Mouse (Mus musculus) neural tube, embryonic 11.5 days (tissue): ENCODE measurements around the gene 1700030K09Rik. TPM values are rescaled to one million over a fixed set of nuclear protein-coding genes. Genes with fewer than 3 reads are reported as not detected.

ENCODE experiments used
- ATAC-seq: fragments of 200-750 bp; cut with Nextera tagmentation; 2 replicates; pipeline ENCODE4 v1.8.0; 2017; ENCODE audit warnings: moderate number of reproducible peaks, mild to moderate bottlenecking, moderate TSS enrichment, moderate library complexity; ENCODE audit not compliant: insufficient read depth, low FRiP score, low TSS enrichment
- DNase-seq: peaks from one replicate; pipeline ENCODE4 v3.0.0-alpha.2; 2015; ENCODE audit warnings: low spot score
- H3K27ac ChIP-seq: fragments of 300-500 bp; sonication (generic); 2 replicates; pipeline ENCODE4 v1.5.1; 2014; ENCODE audit warnings: low read depth, mild to moderate bottlenecking, low read length
- H3K27me3 ChIP-seq: fragments of 300-500 bp; sonication (generic); 2 replicates; pipeline ENCODE4 v1.6.1; 2014; ENCODE audit warnings: mild to moderate bottlenecking, low read length, mixed read lengths; ENCODE audit not compliant: control insufficient read depth, insufficient read depth
- H3K36me3 ChIP-seq: fragments of 300-500 bp; sonication (generic); 2 replicates; pipeline ENCODE4 v1.6.1; 2014; ENCODE audit warnings: mild to moderate bottlenecking, low read length, moderate library complexity, mixed read lengths; ENCODE audit not compliant: control insufficient read depth, insufficient read depth
- H3K4me1 ChIP-seq: fragments of 300-500 bp; sonication (generic); 2 replicates; pipeline ENCODE4 v1.6.1; 2014; ENCODE audit warnings: low read length, mixed read lengths; ENCODE audit not compliant: control insufficient read depth, insufficient read depth
- H3K4me2 ChIP-seq: fragments of 300-500 bp; sonication (generic); 2 replicates; pipeline ENCODE4 v1.6.1; 2014; ENCODE audit warnings: low read depth, mild to moderate bottlenecking, moderate library complexity
- H3K4me3 ChIP-seq: fragments of 300-500 bp; sonication (generic); 2 replicates; pipeline ENCODE4 v1.5.1; 2014; ENCODE audit warnings: low read depth, low read length
- H3K9ac ChIP-seq: fragments of 300-500 bp; sonication (generic); 2 replicates; pipeline ENCODE4 v1.6.1; 2014; ENCODE audit warnings: mild to moderate bottlenecking, low read length
- H3K9me3 ChIP-seq: fragments of 300-500 bp; sonication (generic); 2 replicates; pipeline ENCODE4 v1.6.1; 2016; ENCODE audit warnings: low read length; ENCODE audit not compliant: control insufficient read depth
- WGBS: fragments of 180-500 bp; shearing (Covaris S2); extraction: QIAGEN DNeasy Blood & Tissue Kit; methylation state at CpG from one replicate; pipeline ENCODE4 v1.1.7; 2014; 5-methylcytosine and 5-hydroxymethylcytosine counted together
- polyA plus RNA-seq: library from polyadenylated mRNA; unstranded; fragments of >200 nt; fragmentation: Nextera tagmentation; extraction: Ambion mirVana; gene quantifications from 2 replicates; pipeline ENCODE4 v1.2.1, GENCODE M21; 2014

The 1700030K09Rik gene
- 13.3 and 15.4 TPM in 2 replicates for polyA plus RNA-seq

DNA sequence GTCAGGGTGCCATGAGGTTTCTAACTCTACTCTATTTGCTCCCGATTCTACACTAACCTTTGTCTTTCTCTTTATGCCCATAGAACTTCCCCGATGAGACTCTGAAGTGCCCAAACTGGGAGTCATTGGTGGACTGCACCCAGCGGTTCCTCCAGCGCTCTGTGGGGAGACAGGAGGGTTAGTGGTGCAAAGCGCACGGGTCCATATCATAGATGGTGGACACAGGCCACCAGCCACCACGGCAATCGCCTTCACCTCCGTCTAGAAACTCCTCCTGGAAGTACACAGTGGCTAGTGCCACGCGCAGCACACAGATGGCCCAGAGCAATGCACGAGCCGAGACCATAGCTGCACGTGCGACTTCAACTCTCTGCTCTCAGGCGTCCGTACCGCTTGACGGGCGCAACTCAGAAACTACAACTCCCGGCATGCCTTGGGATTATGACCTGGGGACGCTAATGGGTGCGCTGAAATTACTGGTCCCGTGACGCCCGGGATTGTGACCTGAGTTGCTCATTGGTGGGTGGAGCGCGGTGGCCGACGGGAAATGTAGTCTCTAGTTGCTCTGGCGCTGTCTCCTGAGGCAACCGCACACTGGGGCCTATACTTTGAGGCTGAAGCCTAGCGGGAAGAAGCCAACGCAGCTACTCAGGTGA, at the start of gene 1700030K09Rik, which contains the start of gene Calr3:
1700030K09Rik (plus strand) TSS at position 543 of the 656 bp plus-strand sequence.
Calr3 (minus strand) TSS at position 533 of the 656 bp plus-strand sequence.
- H3K27me3 ChIP-seq: no peaks in the 10 kb centered on the region
- WGBS: 7% methylated on average over 34 of the region's 34 CpGs
- no peak within 1 kb of the TSS for H3K27ac ChIP-seq
- H3K4me1 ChIP-seq: no peaks in the 10 kb centered on the region
- H3K4me3 ChIP-seq: peak within 1 kb of the TSS; percentile 38
- H3K36me3 ChIP-seq: peaks cover 2% of the 10 kb centered on the region; the same call in 1 of the 2 replicates
- peak; percentile 99 for ATAC-seq
- peak within 1 kb of the TSS; percentile 71 for H3K9ac ChIP-seq
- H3K4me2 ChIP-seq: peak within 1 kb of the TSS; percentile 63
- H3K9me3 ChIP-seq: no peaks in the 10 kb centered on the region
- peak; percentile 97 for DNase-seq

DNA sequence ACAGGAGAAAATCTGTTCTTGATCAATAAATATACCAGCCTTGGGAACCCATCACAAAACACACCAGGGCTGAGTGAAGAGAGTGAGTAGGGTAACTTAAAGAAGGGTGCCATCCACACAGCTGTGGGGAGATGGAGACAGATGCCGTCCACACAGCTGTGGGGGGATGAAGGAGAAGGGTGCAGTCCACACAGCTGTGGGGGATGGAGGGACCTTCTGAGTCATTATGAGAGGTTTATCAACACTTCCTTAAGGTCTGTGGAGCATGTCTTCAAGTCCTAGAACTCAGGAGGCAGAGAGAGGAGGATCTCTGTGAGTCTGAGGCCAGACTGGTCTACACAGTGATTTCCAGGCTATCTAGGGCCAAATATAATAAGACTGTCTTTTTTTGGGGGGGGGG, 42.3 kb upstream of the 1700030K09Rik start:
- H3K4me3 ChIP-seq: no peak overlapping the region
- no peaks in the 10 kb centered on the region for H3K27me3 ChIP-seq
- 0 out of 2 replicates have a peak, but pooled peaks cover 5% of the 10 kb centered on the region for H3K4me1 ChIP-seq
- H3K9me3 ChIP-seq: no peaks in the 10 kb centered on the region
- no peak for ATAC-seq
- no peak overlapping the region for H3K4me2 ChIP-seq
- H3K36me3 ChIP-seq: peaks cover 4% of the 10 kb centered on the region
- no peak overlapping the region for H3K27ac ChIP-seq
- H3K9ac ChIP-seq: no peak overlapping the region
- no peak for DNase-seq
- WGBS: 89% methylated on average over 1 of the region's 1 CpGs

GRCm38 (mm10) chr8:72402981-72403380, 40.7 kb upstream of the 1700030K09Rik start:
- Histone ChIP-seq H3K36me3 (peaks cover 4% of the 10 kb centered on the region), H3K9me3 (no peaks in the 10 kb centered on the region), H3K9ac (no peak overlapping the region), H3K27me3 (no peaks in the 10 kb centered on the region), H3K4me3 (no peak overlapping the region), H3K4me2 (no peak overlapping the region), H3K4me1 (0 out of 2 replicates have a peak, but pooled peaks cover 5% of the 10 kb centered on the region), H3K27ac (no peak overlapping the region)
- 95% methylated on average over 3 of the region's 3 CpGs for WGBS
- ATAC-seq (no peak), DNase-seq (no peak)

- Histone ChIP-seq H3K4me1 (no peaks in the 10 kb centered on the region), H3K36me3 (peaks cover 3% of the 10 kb centered on the region; the same call in 1 of the 2 replicates), H3K4me3 (no peak overlapping the region), H3K27ac (no peak overlapping the region), H3K9me3 (no peaks in the 10 kb centered on the region), H3K4me2 (no peak overlapping the region), H3K27me3 (no peaks in the 10 kb centered on the region), H3K9ac (no peak overlapping the region)
- 90% methylated on average over 1 of the region's 1 CpGs for WGBS
- no peak for ATAC-seq
- no peak for DNase-seq
Observed at GRCm38 (mm10) chr8:72407878-72408277, 35.8 kb upstream of the 1700030K09Rik start.

DNA sequence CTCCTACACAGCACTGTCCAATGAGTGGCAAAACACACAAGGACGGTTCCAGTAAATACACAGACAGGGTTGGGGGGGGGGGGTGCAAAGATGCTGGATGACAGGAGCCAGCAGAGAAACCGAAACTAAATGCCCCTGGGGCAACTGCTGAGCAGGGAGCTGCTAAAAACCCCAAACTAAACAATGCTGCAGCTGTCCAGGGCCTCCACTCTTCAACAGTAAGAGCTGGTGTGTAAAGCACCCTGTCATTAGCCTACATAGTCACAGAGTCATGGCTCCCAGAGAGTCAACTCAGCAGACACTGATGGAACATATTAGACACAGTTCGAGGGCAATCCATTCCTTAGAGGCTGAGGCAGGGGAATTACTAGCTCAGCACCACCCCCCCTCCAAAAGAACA, 34.2 kb upstream of the 1700030K09Rik start:
- H3K4me3 ChIP-seq: no peak overlapping the region
- ATAC-seq: no peak
- 66% methylated on average over 3 of the region's 3 CpGs for WGBS

GRCm38 (mm10) chr8:72413839-72414238, 29.8 kb upstream of the 1700030K09Rik start:
- no peaks in the 10 kb centered on the region for H3K27me3 ChIP-seq
- no peak for DNase-seq
- 0 out of 2 replicates have a peak, but pooled peaks cover under 1% of the 10 kb centered on the region for H3K4me1 ChIP-seq
- H3K36me3 ChIP-seq: peaks cover 3% of the 10 kb centered on the region; the same call in 1 of the 2 replicates
- no peaks in the 10 kb centered on the region for H3K9me3 ChIP-seq
- H3K4me3 ChIP-seq: no peak overlapping the region
- no peak overlapping the region for H3K27ac ChIP-seq
- ATAC-seq: 0 out of 2 replicates have a peak, but pooled peaks have one; percentile 21
- H3K9ac ChIP-seq: no peak overlapping the region
- WGBS: 93% methylated on average over 7 of the region's 7 CpGs
- H3K4me2 ChIP-seq: no peak overlapping the region

More for the DNA sequence above, 34.2 kb upstream of the 1700030K09Rik start:
- DNase-seq: no peak
- Histone ChIP-seq H3K36me3 (peaks cover 3% of the 10 kb centered on the region; the same call in 1 of the 2 replicates), H3K27me3 (no peaks in the 10 kb centered on the region), H3K9me3 (no peaks in the 10 kb centered on the region), H3K9ac (no peak overlapping the region), H3K4me1 (no peaks in the 10 kb centered on the region), H3K4me2 (no peak overlapping the region), H3K27ac (no peak overlapping the region)

- H3K4me2 ChIP-seq: no peak overlapping the region
- H3K27me3 ChIP-seq: no peaks in the 10 kb centered on the region
- H3K4me3 ChIP-seq: no peak overlapping the region
- H3K4me1 ChIP-seq: peaks cover 11% of the 10 kb centered on the region
- no peaks in the 10 kb centered on the region for H3K9me3 ChIP-seq
- H3K9ac ChIP-seq: no peak overlapping the region
- WGBS: 86% methylated on average over 2 of the region's 2 CpGs
- H3K27ac ChIP-seq: no peak overlapping the region
- DNase-seq: no peak
- H3K36me3 ChIP-seq: peaks cover 3% of the 10 kb centered on the region; the same call in 1 of the 2 replicates
- ATAC-seq: no peak
Observed at GRCm38 (mm10) chr8:72415252-72415651, 28.4 kb upstream of the 1700030K09Rik start.

GRCm38 (mm10) chr8:72418073-72418472, 25.6 kb upstream of the 1700030K09Rik start:
- Histone ChIP-seq H3K9me3 (no peaks in the 10 kb centered on the region), H3K4me1 (peaks cover 11% of the 10 kb centered on the region), H3K4me3 (no peak overlapping the region), H3K36me3 (no peaks in the 10 kb centered on the region), H3K27ac (no peak overlapping the region), H3K9ac (no peak overlapping the region), H3K27me3 (no peaks in the 10 kb centered on the region), H3K4me2 (no peak overlapping the region)
- over 99% methylated on average over 4 of the region's 4 CpGs for WGBS
- DNase-seq (no peak), ATAC-seq (no peak)
